Mouse (Mus musculus): Measurements from ENCODE around the gene Frmd4b. TPM values are rescaled to one million over a fixed set of nuclear protein-coding genes. Genes with fewer than 3 reads are reported as not detected.

The Frmd4b gene
- total and polyA plus RNA-seq, 3 experiments: 0.44 to 2.9 TPM; not detected in 1

GRCm38 (mm10) chr6:97486813-97487361 lies 130.5 kb downstream of the Frmd4b start:
- no peaks in the 10 kb centered on the region for H3K27me3 ChIP-seq (ENCODE audit: insufficient read depth, low read length)
- no peaks in the 10 kb centered on the region for H3K36me3 ChIP-seq (replicated peaks)
- H3K9me3 ChIP-seq (replicated peaks): peaks cover 69% of the 10 kb centered on the region
- DNase-seq (ENCODE audit: low spot score) (no peak), ATAC-seq (ENCODE audit: extremely low read depth, insufficient number of reproducible peaks, low FRiP score, poor library complexity, severe bottlenecking) (no peak)
- no peak overlapping the region for H3K4me3 ChIP-seq (ENCODE audit: low read depth, low read length)
- no peaks in the 10 kb centered on the region for H3K4me1 ChIP-seq (ENCODE audit: insufficient read depth, low read depth, low read length)
- no peak for TF ChIP-seq TAL1 (conservative IDR thresholded peaks at IDR 0.05; ENCODE audit: low read depth, low read length)
- no peak for TF ChIP-seq GATA2 (IDR thresholded peaks at IDR 0.05; ENCODE audit: borderline replicate concordance, low read depth, low read length)

GRCm38 (mm10) chr6:97485886-97486386 lies 131.4 kb downstream of the Frmd4b start:
- Histone ChIP-seq H3K9me3 (replicated peaks) (peaks cover 60% of the 10 kb centered on the region), H3K4me3 (ENCODE audit: low read depth, low read length) (no peak overlapping the region), H3K4me1 (ENCODE audit: insufficient read depth, low read depth, low read length) (no peaks in the 10 kb centered on the region), H3K36me3 (replicated peaks) (no peaks in the 10 kb centered on the region), H3K27me3 (ENCODE audit: insufficient read depth, low read length) (no peaks in the 10 kb centered on the region)
- DNase-seq (ENCODE audit: low spot score): no peak
- TF ChIP-seq GATA2 (IDR thresholded peaks at IDR 0.05; ENCODE audit: borderline replicate concordance, low read depth, low read length): no peak
- no peak for TF ChIP-seq POLR2AphosphoS5 (IDR thresholded peaks at IDR 0.05; ENCODE audit: insufficient replicate concordance, low read depth, low read length)
- no peak for TF ChIP-seq CTCF (IDR thresholded peaks at IDR 0.05; ENCODE audit: low read depth, low read length)
- no peak for TF ChIP-seq TAL1 (conservative IDR thresholded peaks at IDR 0.05; ENCODE audit: low read depth, low read length)
- TF ChIP-seq GATA1 (IDR thresholded peaks at IDR 0.05; ENCODE audit: borderline replicate concordance, low read length): no peak
- ATAC-seq (ENCODE audit: extremely low read depth, insufficient number of reproducible peaks, low FRiP score, poor library complexity, severe bottlenecking): no peak

GRCm38 (mm10) chr6:97481912-97482311 lies 135.4 kb downstream of the Frmd4b start:
- ATAC-seq (ENCODE audit: extremely low read depth, insufficient number of reproducible peaks, low FRiP score, poor library complexity, severe bottlenecking) (no peak), DNase-seq (ENCODE audit: low spot score) (no peak)
- TF ChIP-seq CTCF (IDR thresholded peaks at IDR 0.05; ENCODE audit: low read depth, low read length) (no peak), GATA2 (IDR thresholded peaks at IDR 0.05; ENCODE audit: borderline replicate concordance, low read depth, low read length) (no peak), POLR2AphosphoS5 (IDR thresholded peaks at IDR 0.05; ENCODE audit: insufficient replicate concordance, low read depth, low read length) (no peak), TAL1 (conservative IDR thresholded peaks at IDR 0.05; ENCODE audit: low read depth, low read length) (no peak), GATA1 (IDR thresholded peaks at IDR 0.05; ENCODE audit: borderline replicate concordance, low read length) (no peak)

GRCm38 (mm10) chr6:97478981-97479860 lies 138.1 kb downstream of the Frmd4b start:
- Histone ChIP-seq H3K27me3 (ENCODE audit: insufficient read depth, low read length) (no peaks in the 10 kb centered on the region), H3K36me3 (replicated peaks) (no peaks in the 10 kb centered on the region), H3K9me3 (replicated peaks) (peaks cover 38% of the 10 kb centered on the region), H3K4me3 (ENCODE audit: low read depth, low read length) (no peak overlapping the region), H3K4me1 (ENCODE audit: insufficient read depth, low read depth, low read length) (no peaks in the 10 kb centered on the region)
- no peak for DNase-seq (ENCODE audit: low spot score)
- TF ChIP-seq TAL1 (conservative IDR thresholded peaks at IDR 0.05; ENCODE audit: low read depth, low read length) (no peak), GATA1 (IDR thresholded peaks at IDR 0.05; ENCODE audit: borderline replicate concordance, low read length) (no peak), GATA2 (IDR thresholded peaks at IDR 0.05; ENCODE audit: borderline replicate concordance, low read depth, low read length) (no peak), CTCF (IDR thresholded peaks at IDR 0.05; ENCODE audit: low read depth, low read length) (no peak), POLR2AphosphoS5 (IDR thresholded peaks at IDR 0.05; ENCODE audit: insufficient replicate concordance, low read depth, low read length) (no peak)
- ATAC-seq (ENCODE audit: extremely low read depth, insufficient number of reproducible peaks, low FRiP score, poor library complexity, severe bottlenecking): no peak

More at GRCm38 (mm10) chr6:97481912-97482311, 135.4 kb downstream of the Frmd4b start:
- Histone ChIP-seq H3K4me1 (ENCODE audit: insufficient read depth, low read depth, low read length) (no peaks in the 10 kb centered on the region), H3K27me3 (ENCODE audit: insufficient read depth, low read length) (no peaks in the 10 kb centered on the region), H3K4me3 (ENCODE audit: low read depth, low read length) (no peak overlapping the region), H3K9me3 (replicated peaks) (peaks cover 48% of the 10 kb centered on the region), H3K36me3 (replicated peaks) (no peaks in the 10 kb centered on the region)

- Histone ChIP-seq H3K4me1 (ENCODE audit: insufficient read depth, low read depth, low read length) (no peaks in the 10 kb centered on the region), H3K36me3 (replicated peaks) (no peaks in the 10 kb centered on the region), H3K4me3 (ENCODE audit: low read depth, low read length) (no peak overlapping the region), H3K27me3 (ENCODE audit: insufficient read depth, low read length) (no peaks in the 10 kb centered on the region), H3K9me3 (replicated peaks) (peaks cover 43% of the 10 kb centered on the region)
- ATAC-seq (ENCODE audit: extremely low read depth, insufficient number of reproducible peaks, low FRiP score, poor library complexity, severe bottlenecking) (no peak), DNase-seq (ENCODE audit: low spot score) (no peak)
- TF ChIP-seq POLR2AphosphoS5 (IDR thresholded peaks at IDR 0.05; ENCODE audit: insufficient replicate concordance, low read depth, low read length): no peak
- TF ChIP-seq GATA2 (IDR thresholded peaks at IDR 0.05; ENCODE audit: borderline replicate concordance, low read depth, low read length): no peak
- no peak for TF ChIP-seq TAL1 (conservative IDR thresholded peaks at IDR 0.05; ENCODE audit: low read depth, low read length)
- TF ChIP-seq CTCF (IDR thresholded peaks at IDR 0.05; ENCODE audit: low read depth, low read length): no peak
- TF ChIP-seq GATA1 (IDR thresholded peaks at IDR 0.05; ENCODE audit: borderline replicate concordance, low read length): no peak
Observed at GRCm38 (mm10) chr6:97473672-97474071, 143.7 kb downstream of the Frmd4b start.

GRCm38 (mm10) chr6:97472873-97473550 lies 144.3 kb downstream of the Frmd4b start:
- TF ChIP-seq POLR2AphosphoS5 (IDR thresholded peaks at IDR 0.05; ENCODE audit: insufficient replicate concordance, low read depth, low read length): no peak
- TF ChIP-seq GATA2 (IDR thresholded peaks at IDR 0.05; ENCODE audit: borderline replicate concordance, low read depth, low read length): no peak
- no peak for TF ChIP-seq GATA1 (IDR thresholded peaks at IDR 0.05; ENCODE audit: borderline replicate concordance, low read length)
- no peak for TF ChIP-seq CTCF (IDR thresholded peaks at IDR 0.05; ENCODE audit: low read depth, low read length)
- TF ChIP-seq TAL1 (conservative IDR thresholded peaks at IDR 0.05; ENCODE audit: low read depth, low read length): no peak
- H3K4me3 ChIP-seq (ENCODE audit: low read depth, low read length): no peak overlapping the region
- DNase-seq (ENCODE audit: low spot score) (no peak), ATAC-seq (ENCODE audit: extremely low read depth, insufficient number of reproducible peaks, low FRiP score, poor library complexity, severe bottlenecking) (no peak)
- peaks cover 46% of the 10 kb centered on the region for H3K9me3 ChIP-seq (replicated peaks)
- no peaks in the 10 kb centered on the region for H3K27me3 ChIP-seq (ENCODE audit: insufficient read depth, low read length)
- H3K36me3 ChIP-seq (replicated peaks): no peaks in the 10 kb centered on the region
- H3K4me1 ChIP-seq (ENCODE audit: insufficient read depth, low read depth, low read length): no peaks in the 10 kb centered on the region
